Mouse (Mus musculus) neural tube, embryonic 13.5 days (tissue): ENCODE measurements at regions not wholly inside any gene's neighbourhood (a gene's known extent, or its start where the extent isn't known, plus 50 kb on each side); places are given as distances from the start of the nearest gene placed in this dataset.

Experiments
- ATAC-seq: fragments of 200-750 bp; cut with Nextera tagmentation; 2 replicates; pipeline ENCODE4 v1.8.0; 2017; ENCODE audit warnings: low read depth, mild to moderate bottlenecking, moderate TSS enrichment, moderate library complexity
- H3K27ac ChIP-seq: fragments of 300-500 bp; sonication (generic); replicated peaks from 2 replicates; pipeline ENCODE4 v1.5.1; 2015; ENCODE audit warnings: moderate library complexity, mild to moderate bottlenecking, inconsistent platforms
- H3K27me3 ChIP-seq: fragments of 300-500 bp; sonication (generic); 2 replicates; pipeline ENCODE4 v1.6.1; 2015; ENCODE audit warnings: mild to moderate bottlenecking, inconsistent platforms
- H3K36me3 ChIP-seq: fragments of 300-500 bp; sonication (generic); 2 replicates; pipeline ENCODE4 v1.6.1; 2015; ENCODE audit warnings: mild to moderate bottlenecking, inconsistent platforms
- H3K4me1 ChIP-seq: fragments of 300-500 bp; sonication (generic); replicated peaks from 2 replicates; pipeline ENCODE4 v1.6.1; 2015; ENCODE audit warnings: inconsistent platforms
- H3K4me2 ChIP-seq: fragments of 300-500 bp; sonication (generic); 2 replicates; pipeline ENCODE4 v1.6.1; 2015; ENCODE audit warnings: inconsistent platforms, mild to moderate bottlenecking, moderate library complexity
- H3K4me3 ChIP-seq: fragments of 300-500 bp; sonication (generic); 2 replicates; pipeline ENCODE4 v1.5.1; 2015; ENCODE audit warnings: mild to moderate bottlenecking, inconsistent platforms
- H3K9ac ChIP-seq: fragments of 300-500 bp; sonication (generic); 2 replicates; pipeline ENCODE4 v1.6.1; 2015; ENCODE audit warnings: moderate library complexity, mild to moderate bottlenecking, inconsistent platforms
- H3K9me3 ChIP-seq: fragments of 300-500 bp; sonication (generic); 2 replicates; pipeline ENCODE4 v1.6.1; 2016; ENCODE audit warnings: inconsistent platforms
- WGBS: fragments of 180-500 bp; shearing (Covaris S2); methylation state at CpG from one replicate; pipeline ENCODE4 v1.1.7; 2015; 5-methylcytosine and 5-hydroxymethylcytosine counted together

DNA sequence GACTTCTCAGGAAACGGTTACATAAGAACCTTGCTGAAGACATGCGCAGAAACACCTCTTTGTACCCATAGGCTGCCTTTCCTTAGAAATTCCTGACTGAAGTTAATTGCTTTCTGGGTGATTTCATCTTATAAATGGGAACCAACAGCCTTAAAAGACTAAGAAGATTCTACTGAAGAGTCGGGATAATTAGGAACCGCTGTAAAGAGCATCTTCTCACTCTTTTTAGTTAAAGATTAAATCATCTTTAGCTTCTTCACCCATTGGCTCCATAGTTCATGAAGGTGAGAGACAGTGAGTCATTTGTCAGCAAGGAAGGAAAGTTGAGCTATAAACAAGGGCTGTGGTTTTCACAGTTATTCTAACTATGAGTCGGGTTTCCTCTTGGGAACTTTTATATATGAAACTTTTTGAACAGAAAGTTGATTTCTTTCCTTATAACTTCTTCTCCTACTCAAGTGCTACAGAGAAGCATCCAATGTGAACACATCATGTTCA, 93.1 kb downstream of the Car2 start:
- no peak overlapping the region for H3K4me2 ChIP-seq
- H3K36me3 ChIP-seq = no peaks in the 10 kb centered on the region
- no peak for ATAC-seq
- no peaks in the 10 kb centered on the region for H3K27me3 ChIP-seq
- no peak overlapping the region for H3K27ac ChIP-seq
- no peaks in the 10 kb centered on the region for H3K4me1 ChIP-seq
- H3K4me3 ChIP-seq = no peak overlapping the region
- H3K9ac ChIP-seq = no peak overlapping the region
- H3K9me3 ChIP-seq = no peaks in the 10 kb centered on the region
- WGBS = 46% methylated on average over 5 of the region's 5 CpGs

DNA sequence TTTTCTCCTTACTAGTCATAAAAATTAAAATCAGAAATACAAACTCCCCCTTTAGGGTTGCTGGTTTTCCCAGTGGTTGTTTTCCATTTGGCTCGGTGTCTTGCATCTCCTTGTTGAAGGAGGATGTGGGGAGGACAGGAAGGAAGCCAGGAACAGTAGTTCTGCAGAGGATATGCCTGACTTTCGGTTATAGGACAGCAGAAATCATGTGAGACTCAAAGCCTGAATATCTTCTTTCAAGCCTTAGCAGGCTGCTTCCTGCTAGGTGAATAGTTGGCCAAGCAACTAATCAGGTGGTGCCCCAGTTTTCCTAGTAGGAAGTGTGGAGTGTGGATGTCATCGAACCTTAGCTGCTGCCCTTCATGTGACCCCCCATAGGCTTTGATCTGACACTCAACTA, 103.6 kb downstream of the Car2 start:
- WGBS = 64% methylated on average over 3 of the region's 3 CpGs
- Histone ChIP-seq H3K36me3 (no peaks in the 10 kb centered on the region), H3K4me3 (no peak overlapping the region), H3K27ac (no peak overlapping the region), H3K4me2 (no peak overlapping the region), H3K27me3 (no peaks in the 10 kb centered on the region), H3K9me3 (no peaks in the 10 kb centered on the region), H3K4me1 (no peaks in the 10 kb centered on the region), H3K9ac (no peak overlapping the region)
- ATAC-seq = no peak

DNA sequence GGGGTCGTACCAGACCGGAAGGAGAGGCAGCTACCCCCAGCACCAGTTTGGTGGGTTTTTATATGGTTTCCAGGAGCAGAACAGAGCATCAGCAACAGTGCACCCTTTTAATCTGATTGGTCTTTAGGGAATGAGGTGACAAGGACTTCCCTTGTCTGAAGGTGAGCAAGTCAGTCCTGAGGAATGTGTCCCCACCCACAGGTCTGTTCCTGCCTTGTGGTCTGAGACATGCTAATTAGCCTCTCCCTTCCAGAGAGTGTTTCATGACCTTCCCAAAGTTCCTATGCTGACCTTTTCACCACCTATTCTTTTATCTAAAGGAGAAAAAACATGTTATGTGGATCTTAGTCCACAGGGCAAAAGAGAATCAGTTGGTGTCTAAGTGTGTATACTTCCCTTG, 107.9 kb downstream of the Car2 start:
- Histone ChIP-seq H3K9ac (no peak overlapping the region), H3K36me3 (no peaks in the 10 kb centered on the region), H3K9me3 (no peaks in the 10 kb centered on the region), H3K4me3 (no peak overlapping the region), H3K4me2 (no peak overlapping the region), H3K4me1 (no peaks in the 10 kb centered on the region), H3K27ac (no peak overlapping the region), H3K27me3 (no peaks in the 10 kb centered on the region)
- ATAC-seq = no peak
- 90% methylated on average over 2 of the region's 2 CpGs for WGBS

DNA sequence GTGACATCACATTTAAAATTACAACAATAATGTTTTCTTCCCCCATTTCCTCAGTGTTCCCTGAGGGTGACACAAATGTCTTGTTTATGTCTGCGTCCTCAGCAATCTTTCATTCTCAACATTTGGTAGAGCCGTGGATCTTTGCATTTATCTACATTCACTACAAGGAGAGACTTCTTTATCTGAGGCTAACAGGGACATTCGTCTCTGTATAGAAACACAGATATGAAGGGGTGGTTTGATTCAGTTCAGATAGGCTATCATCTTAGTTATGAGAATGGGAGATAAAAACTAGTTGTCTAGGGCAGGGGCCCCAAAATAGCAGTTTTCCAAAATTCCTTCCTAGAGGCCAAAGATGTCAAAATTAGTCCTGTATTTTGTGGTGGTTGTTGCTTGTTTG, 111.2 kb downstream of the Car2 start:
- H3K27me3 ChIP-seq = no peaks in the 10 kb centered on the region
- H3K27ac ChIP-seq = no peak overlapping the region
- no peak for ATAC-seq
- no peaks in the 10 kb centered on the region for H3K36me3 ChIP-seq
- no peak overlapping the region for H3K9ac ChIP-seq
- no peak overlapping the region for H3K4me3 ChIP-seq
- H3K4me2 ChIP-seq = no peak overlapping the region
- H3K4me1 ChIP-seq = no peaks in the 10 kb centered on the region
- WGBS = 88% methylated on average over 3 of the region's 3 CpGs
- H3K9me3 ChIP-seq = no peaks in the 10 kb centered on the region

DNA sequence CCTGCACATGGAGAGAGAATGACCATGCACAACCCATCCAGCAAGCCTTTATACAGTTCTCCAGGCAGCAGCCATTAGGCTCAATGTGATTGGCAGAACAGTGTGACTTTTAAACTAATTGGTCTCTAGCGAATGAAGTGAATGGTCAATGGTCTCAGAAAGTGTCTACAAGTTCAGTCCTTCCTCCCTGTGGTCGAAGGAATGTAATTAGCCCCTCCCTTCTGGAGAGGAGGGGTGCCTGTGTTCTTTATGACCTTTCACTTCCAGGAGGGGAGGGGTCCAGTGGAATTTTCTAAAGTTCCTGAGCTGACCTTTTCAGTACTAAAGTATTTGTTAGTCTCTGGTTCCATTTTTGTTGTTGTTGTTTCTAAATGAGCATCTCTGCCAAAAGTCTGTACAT, 112.4 kb downstream of the Car2 start:
- Histone ChIP-seq H3K36me3 (no peaks in the 10 kb centered on the region), H3K9me3 (no peaks in the 10 kb centered on the region), H3K27me3 (no peaks in the 10 kb centered on the region), H3K4me1 (no peaks in the 10 kb centered on the region), H3K9ac (no peak overlapping the region), H3K4me2 (no peak overlapping the region), H3K4me3 (no peak overlapping the region), H3K27ac (no peak overlapping the region)
- no peak for ATAC-seq
- WGBS = 15% methylated on average over 2 of the region's 2 CpGs

DNA sequence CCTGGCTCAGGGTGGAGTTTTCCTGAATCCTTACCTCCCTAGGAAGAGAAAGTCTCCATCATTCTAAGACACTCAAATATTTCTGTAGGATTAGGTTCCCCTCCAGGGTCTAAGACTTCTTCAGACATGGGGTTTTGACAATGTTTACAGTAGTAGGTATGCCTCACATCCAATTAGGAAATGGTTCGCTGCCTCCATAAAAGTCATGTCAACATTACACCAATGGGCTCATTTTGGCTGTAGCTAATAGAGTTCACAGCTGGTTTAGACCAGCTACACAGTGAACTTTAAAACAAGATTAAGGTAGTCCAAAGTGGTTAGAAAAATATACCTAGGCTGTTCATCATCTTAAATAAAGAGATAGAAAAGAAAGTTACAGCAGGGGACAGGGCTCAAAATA, 113.3 kb downstream of the Car2 start:
- Histone ChIP-seq H3K9me3 (no peaks in the 10 kb centered on the region), H3K4me3 (no peak overlapping the region), H3K9ac (no peak overlapping the region), H3K27me3 (no peaks in the 10 kb centered on the region), H3K27ac (no peak overlapping the region), H3K36me3 (no peaks in the 10 kb centered on the region), H3K4me1 (no peaks in the 10 kb centered on the region), H3K4me2 (no peak overlapping the region)
- WGBS = 76% methylated on average over 1 of the region's 1 CpGs
- no peak for ATAC-seq

DNA sequence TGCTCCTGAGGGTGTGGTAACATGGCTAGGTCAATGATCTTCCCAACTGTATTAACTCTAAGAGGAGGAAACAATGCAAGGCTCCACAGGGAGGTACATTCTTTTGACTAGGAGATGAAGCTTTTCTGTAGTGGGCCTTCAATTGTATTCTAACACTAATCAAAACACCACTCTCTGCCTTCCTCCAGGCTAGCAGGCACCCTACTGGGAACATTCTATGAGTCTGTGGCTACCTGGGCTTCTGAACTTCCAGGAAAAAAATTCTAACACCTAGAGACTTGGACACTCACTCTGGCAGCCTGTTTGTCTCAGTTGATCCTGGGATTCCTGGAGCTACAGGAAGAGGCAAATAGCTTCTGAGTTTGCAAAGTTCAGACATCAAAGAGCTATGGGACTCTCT, 113.8 kb downstream of the Car2 start:
- ATAC-seq = no peak
- Histone ChIP-seq H3K9ac (no peak overlapping the region), H3K27me3 (no peaks in the 10 kb centered on the region), H3K9me3 (no peaks in the 10 kb centered on the region), H3K4me1 (no peaks in the 10 kb centered on the region), H3K36me3 (no peaks in the 10 kb centered on the region), H3K4me3 (no peak overlapping the region), H3K4me2 (no peak overlapping the region), H3K27ac (no peak overlapping the region)

DNA sequence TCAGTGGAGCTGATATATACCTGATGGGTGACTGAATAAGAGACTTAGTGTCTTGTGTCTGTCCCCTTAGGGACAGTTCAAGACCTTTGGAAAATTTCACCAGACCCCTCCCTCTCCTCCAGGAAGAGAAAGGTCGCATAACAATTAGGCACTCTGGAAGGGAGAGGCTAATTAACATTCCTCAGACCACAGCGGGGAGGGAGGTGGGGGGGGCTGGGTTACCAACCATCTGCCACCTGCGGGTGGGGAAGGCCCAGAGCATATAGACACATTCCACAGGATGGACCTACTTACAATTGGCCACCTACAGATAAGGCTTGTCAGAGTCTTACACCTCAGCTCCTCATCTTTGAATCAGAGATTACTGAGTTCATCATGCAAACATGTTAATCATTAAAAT, 114.6 kb downstream of the Car2 start:
- no peaks in the 10 kb centered on the region for H3K27me3 ChIP-seq
- no peak overlapping the region for H3K27ac ChIP-seq
- ATAC-seq = no peak
- no peaks in the 10 kb centered on the region for H3K4me1 ChIP-seq
- no peak overlapping the region for H3K9ac ChIP-seq
- no peaks in the 10 kb centered on the region for H3K9me3 ChIP-seq
- 4% methylated on average over 3 of the region's 3 CpGs for WGBS
- H3K36me3 ChIP-seq = no peaks in the 10 kb centered on the region
- no peak overlapping the region for H3K4me3 ChIP-seq
- H3K4me2 ChIP-seq = no peak overlapping the region

DNA sequence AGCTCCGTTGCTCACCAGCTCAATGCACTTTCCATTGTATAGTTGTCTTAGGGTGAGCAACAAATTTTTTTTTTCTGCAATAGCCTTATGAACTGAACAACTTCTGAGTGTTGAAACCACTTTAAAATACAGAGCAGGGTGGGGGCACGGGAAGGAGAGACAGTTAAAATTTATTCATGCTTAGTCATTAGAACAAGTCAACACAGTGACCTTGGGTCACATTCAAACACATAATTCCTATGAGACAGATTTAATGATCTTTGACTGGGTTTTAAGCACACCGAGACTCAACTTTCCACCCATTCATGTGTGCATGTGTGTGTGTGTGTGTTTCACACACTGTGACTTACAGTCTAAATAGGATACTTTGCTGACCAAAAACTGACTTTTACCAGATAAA, 121.7 kb downstream of the Car2 start:
- Histone ChIP-seq H3K27me3 (no peaks in the 10 kb centered on the region), H3K9me3 (no peaks in the 10 kb centered on the region), H3K36me3 (no peaks in the 10 kb centered on the region), H3K9ac (no peak overlapping the region), H3K27ac (no peak overlapping the region), H3K4me3 (no peak overlapping the region), H3K4me1 (no peaks in the 10 kb centered on the region), H3K4me2 (no peak overlapping the region)
- ATAC-seq = no peak
- 47% methylated on average over 3 of the region's 3 CpGs for WGBS

DNA sequence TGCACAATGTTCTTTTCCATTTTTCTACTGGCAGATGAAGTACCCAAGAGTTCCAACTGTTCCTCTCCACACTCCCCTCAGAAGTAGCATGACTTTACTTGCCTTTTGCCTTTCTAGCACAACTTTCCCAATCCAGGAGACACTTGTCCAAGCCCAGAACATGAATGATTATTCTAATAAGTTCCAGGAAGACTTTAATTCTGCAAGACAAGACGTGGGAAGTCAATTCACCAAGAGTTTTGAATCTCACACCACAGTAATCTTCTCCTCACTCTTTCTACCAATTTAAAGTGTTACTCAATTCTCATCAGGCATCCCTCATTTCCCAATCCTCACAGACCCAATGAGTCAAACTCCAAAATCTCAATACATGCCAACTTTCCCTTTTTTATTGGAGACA, 122.4 kb downstream of the Car2 start:
- H3K4me2 ChIP-seq = no peak overlapping the region
- no peak overlapping the region for H3K27ac ChIP-seq
- no peak for ATAC-seq
- 83% methylated on average over 1 of the region's 1 CpGs for WGBS
- H3K4me3 ChIP-seq = no peak overlapping the region
- H3K27me3 ChIP-seq = no peaks in the 10 kb centered on the region
- H3K4me1 ChIP-seq = no peaks in the 10 kb centered on the region
- no peaks in the 10 kb centered on the region for H3K9me3 ChIP-seq
- no peaks in the 10 kb centered on the region for H3K36me3 ChIP-seq
- H3K9ac ChIP-seq = no peak overlapping the region

DNA sequence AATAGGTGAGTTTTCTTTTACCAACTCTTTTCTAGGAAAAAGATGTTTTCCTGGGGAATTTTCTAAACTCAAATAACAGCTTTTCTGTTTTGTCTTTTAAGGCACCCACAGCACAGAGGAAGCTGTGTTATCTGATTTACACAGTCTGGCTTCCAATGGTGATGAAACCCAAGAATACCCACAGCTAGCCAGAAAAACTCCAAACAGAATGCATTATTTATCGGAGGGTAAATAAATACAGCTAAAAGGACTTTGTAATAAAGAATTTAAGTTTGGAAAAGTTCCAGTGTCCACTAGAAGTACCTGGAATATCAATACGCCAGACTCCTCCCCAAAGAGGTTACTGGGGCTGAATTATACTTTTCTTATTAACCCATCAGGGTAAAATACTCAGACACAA, 123.7 kb downstream of the Car2 start:
- no peaks in the 10 kb centered on the region for H3K27me3 ChIP-seq
- no peak for ATAC-seq
- no peak overlapping the region for H3K9ac ChIP-seq
- H3K9me3 ChIP-seq = no peaks in the 10 kb centered on the region
- no peak overlapping the region for H3K4me2 ChIP-seq
- 89% methylated on average over 2 of the region's 2 CpGs for WGBS
- no peak overlapping the region for H3K27ac ChIP-seq
- no peaks in the 10 kb centered on the region for H3K4me1 ChIP-seq
- H3K4me3 ChIP-seq = no peak overlapping the region
- no peaks in the 10 kb centered on the region for H3K36me3 ChIP-seq

DNA sequence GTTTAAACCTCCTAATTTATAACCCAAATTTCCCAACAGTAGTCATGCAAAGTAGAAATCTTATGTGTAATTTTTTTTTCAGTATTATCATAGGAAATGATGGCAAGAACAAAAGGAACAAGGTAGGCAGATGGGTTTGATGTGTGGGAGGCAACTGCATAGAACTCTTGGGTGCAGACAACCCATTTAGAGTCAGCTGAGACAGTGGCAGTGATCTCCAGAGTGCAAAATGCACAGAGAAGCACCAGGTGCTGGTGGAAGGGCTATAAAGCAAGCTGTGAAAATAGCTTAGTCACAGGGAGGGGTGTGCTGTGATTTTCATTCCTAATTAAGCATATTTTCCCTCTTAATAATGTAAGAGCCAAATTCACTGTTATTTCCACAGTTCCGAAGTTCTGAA, 130.5 kb downstream of the Car2 start:
- Histone ChIP-seq H3K9me3 (no peaks in the 10 kb centered on the region), H3K27ac (no peak overlapping the region), H3K4me3 (no peak overlapping the region), H3K9ac (no peak overlapping the region), H3K27me3 (no peaks in the 10 kb centered on the region), H3K36me3 (no peaks in the 10 kb centered on the region), H3K4me1 (no peaks in the 10 kb centered on the region), H3K4me2 (no peak overlapping the region)
- WGBS = 75% methylated on average over 1 of the region's 1 CpGs
- ATAC-seq = no peak

DNA sequence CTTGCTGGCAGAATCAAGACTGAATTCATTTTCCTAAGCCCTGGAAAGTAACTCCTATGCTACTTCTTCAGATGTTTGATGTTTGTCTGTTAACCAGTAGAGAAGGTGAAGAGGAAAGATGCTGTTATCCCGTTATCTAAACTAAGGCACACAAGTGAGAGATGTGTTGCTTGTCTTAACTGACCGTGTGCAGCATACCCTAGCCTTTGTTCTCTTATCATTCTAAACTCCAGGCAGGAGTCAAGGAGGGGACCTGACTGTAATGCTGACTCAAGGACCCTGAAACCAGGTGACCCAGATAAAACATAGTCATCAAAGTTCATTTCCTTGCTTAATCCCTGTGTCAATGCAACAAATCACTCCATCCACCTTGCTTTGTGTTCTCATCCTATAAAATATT, 136.7 kb downstream of the Car2 start:
- no peaks in the 10 kb centered on the region for H3K36me3 ChIP-seq
- ATAC-seq = no peak
- no peak overlapping the region for H3K9ac ChIP-seq
- H3K4me1 ChIP-seq = no peaks in the 10 kb centered on the region; the same call in 1 of the 2 replicates
- no peaks in the 10 kb centered on the region for H3K27me3 ChIP-seq
- no peak overlapping the region for H3K4me3 ChIP-seq
- no peak overlapping the region for H3K27ac ChIP-seq
- no peak overlapping the region for H3K4me2 ChIP-seq
- no peaks in the 10 kb centered on the region for H3K9me3 ChIP-seq
- 86% methylated on average over 2 of the region's 2 CpGs for WGBS
